Mouse (Mus musculus): ENCODE results near the gene Copz1. TPM values are rescaled to one million over a fixed set of nuclear protein-coding genes. Genes with fewer than 3 reads are reported as not detected.
A peak's percentile ranks its signal among the peaks of the same experiment; 100 is the strongest.

The Copz1 gene
- total RNA-seq, 2 experiments from 2014 or later, result 87.7 to 246 TPM

DNA sequence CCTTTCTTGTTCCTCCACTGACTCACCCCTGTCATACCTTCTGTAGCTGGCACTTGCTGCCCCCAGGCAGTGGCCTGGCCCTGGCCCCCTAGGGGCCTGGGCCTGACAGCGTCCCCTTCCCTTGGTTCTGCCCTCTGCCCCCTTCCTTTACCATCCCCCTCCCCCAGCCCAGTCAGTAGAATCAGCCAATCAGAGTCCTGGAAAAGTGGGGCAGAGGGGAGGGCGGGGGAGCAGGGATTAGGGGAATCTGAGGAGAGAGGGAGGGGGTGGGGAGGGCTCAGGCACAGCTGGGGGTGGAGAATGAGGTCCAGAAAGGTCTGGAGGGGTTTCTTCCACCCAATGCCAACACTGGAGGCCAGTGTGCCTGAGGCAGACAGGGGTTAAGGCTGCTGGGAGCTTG, 61.7 kb downstream of the Copz1 start:
- ATAC-seq (ENCODE audit: poor library complexity, severe bottlenecking), result no peak

DNA sequence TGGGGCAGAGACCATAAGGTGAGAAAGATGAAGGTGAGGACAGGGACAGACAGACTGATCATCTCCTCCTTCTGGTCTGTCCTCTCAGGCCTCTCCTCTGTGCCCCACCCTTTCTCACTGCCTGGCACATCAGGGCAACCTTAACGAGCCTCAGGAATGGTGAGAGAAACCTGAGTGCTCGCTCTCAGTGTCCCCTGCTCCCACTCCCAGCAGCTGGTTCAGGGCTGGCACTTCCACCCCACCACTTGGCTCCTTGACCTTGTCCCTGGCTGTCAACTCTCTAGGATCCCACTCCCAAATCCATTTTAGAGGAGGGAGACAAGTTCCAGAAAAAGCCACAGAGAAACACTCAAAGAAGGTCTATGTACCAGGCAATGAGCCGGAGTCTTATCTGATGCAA, 62.5 kb downstream of the Copz1 start:
- ATAC-seq (ENCODE audit: poor library complexity, severe bottlenecking), result no peak

DNA sequence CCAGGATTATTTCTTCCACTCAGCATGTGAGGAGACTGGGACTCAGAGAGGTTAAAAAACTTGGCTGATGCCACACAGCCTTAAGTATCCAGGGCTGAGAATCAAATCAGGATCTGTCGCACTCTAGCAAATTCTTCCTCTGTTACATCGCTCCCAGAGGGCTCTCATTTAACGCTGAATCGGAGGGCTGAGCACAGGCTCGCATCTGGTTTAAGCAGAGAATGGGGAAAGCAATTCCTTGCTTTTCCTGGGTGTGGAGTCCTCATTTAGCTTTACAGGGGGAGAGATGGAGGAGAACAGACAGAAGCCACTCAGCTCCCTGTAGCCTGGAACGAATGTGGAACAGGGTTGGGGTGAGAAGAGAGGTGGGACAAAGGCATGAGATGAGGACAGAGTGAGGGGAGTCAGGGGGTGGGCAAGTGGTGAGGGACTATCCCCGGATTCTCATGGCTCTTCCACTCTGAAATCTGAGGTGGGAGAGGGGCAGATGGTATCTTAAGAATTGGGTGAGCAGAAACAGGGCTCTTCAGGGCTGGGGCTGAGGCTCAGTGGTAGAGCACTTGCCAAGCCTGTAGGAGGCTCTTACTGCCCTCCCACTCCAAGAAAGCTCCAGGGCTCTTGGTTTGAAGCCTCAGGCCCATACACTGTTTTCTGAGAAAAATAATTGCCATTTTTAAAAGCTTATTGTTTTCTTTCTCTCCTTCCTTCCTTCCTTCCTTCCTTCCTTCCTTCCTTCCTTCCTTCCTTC, 63.1 kb downstream of the Copz1 start:
- no peak for ATAC-seq (ENCODE audit: poor library complexity, severe bottlenecking)

DNA sequence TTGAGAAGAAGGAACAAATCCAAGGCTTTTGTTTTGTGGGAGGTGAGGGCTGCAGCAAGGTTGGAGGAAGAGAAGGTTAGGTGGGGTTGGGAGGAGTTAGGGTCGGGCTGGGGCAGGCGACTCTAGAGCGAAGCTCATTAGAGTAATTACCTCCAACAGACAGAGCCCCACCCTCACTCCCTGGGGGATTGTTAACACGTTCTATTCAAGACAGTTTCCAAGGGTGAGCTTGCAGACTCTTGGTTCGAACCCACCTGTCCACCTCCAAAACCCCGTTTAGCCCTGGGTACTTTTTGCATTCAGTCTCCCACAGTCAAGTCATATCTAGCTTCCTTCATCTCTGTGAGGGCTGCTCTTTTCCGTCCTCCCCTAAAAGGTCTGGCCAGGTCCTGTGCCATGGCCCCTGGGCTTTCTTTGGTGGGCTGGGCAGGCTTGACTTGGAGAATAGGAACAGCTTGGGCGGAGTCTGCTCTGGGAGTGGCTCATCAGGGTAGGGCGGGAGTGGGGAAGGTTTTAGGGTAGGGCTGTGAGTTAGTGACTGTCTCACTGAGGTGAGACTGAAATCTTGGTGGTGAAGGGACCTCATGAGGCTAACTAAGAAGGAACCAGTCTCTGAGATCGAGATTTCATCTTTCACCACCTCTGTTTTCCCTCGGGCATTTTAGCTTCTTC, 64.6 kb downstream of the Copz1 start:
- ATAC-seq (ENCODE audit: poor library complexity, severe bottlenecking), result no peak

DNA sequence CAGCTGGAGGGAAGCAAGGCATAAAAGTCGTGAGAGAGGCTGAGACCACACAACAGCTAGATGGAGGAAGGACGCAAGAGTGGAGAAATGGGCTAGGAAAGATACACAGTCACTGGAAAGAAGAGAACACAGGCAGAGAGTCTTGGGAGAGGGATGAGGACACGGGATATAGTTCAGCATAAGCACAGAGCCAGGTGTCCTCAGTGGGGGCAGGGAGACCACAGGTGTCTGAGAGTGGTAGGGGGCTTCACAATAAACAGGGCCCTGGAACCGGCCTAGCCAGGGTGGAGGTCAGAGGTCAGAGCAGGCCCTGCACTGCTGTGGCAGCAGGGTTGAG, 66.3 kb downstream of the Copz1 start:
- no peak for ATAC-seq (ENCODE audit: poor library complexity, severe bottlenecking)

DNA sequence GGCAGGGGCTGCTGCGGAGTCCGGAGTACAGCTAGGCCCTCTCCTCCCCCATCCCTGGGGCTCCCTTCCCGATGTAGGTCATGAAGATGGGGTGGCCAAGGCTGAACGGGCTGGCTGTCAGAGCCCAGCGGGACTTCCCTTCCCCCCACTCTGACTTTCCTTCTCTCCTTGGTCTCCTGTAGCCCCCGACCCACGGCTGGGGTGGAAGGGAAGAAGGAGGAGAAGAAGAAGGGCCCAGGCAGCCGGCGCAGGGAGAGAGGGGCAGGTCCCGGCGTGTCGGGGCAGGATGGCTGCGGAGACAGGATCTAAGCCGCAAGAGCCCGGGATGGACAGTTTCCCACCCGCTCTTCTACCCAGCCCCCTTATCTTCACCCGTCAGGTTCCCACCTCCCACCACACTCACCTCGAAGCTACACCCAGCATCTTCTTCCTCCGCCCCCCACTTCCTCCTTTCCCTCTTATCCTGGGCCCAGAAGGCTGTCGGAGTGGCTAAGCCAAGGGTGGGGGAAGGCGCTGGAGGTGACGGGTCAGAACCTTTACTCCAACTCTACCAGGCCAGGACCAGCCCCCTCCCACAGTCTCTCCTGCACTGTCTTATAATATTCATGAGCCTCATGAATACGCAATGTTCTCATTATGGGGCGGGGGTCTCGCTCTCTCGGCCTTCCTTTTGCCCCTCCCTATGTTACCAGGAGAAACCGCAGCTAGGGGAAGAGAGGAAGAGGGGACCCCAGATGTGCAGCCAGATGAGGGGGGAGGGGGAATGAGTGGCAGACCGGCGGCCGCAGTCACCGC, 66.8 kb downstream of the Copz1 start:
- peak; percentile 52 for ATAC-seq (ENCODE audit: poor library complexity, severe bottlenecking)

DNA sequence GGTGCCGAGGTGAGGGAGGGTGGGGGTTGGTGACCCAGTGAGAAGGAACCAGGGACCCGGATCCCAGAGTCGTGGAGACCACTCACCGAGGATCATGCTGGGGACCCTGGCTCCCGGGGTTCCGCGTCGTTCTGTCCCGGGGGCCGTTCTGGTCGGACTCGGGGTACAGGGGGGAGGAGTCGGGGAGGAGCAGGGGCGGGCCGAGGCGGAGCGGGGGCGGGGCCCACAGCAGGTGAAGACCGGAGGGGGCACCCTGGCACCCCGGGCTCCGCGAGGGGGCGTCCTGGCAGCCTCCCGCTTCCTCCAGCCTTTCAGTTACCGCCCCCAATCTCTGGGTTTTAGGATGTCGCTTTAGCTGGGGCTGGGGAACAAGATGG, 67.4 kb downstream of the Copz1 start, which contains the start of gene Zfp385a:
Gene Zfp385a, minus strand, starts transcription at position 133 of the 377 bp plus-strand sequence.
- peak; percentile 67 for ATAC-seq (ENCODE audit: poor library complexity, severe bottlenecking)

DNA sequence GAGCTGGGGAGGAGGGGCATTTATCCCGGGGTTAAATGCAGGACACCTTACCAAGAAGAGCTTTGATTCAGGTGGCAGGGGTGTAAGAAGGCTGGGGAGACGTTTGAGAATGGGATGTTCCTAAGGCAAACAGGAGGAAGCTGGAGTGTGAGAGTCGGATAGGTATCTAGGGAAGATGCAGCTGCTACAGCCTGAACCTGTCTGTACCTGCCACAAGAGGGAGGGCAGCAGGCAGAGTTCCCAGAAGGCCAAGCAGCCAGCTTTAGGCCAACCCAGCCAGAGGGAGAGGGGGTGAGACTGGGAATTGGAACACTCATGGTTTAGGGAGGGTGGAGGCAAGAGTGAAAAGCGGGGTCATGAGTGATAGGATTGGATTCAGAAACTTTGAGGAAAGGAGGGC, 68.3 kb downstream of the Copz1 start:
- no peak for ATAC-seq (ENCODE audit: poor library complexity, severe bottlenecking)

DNA sequence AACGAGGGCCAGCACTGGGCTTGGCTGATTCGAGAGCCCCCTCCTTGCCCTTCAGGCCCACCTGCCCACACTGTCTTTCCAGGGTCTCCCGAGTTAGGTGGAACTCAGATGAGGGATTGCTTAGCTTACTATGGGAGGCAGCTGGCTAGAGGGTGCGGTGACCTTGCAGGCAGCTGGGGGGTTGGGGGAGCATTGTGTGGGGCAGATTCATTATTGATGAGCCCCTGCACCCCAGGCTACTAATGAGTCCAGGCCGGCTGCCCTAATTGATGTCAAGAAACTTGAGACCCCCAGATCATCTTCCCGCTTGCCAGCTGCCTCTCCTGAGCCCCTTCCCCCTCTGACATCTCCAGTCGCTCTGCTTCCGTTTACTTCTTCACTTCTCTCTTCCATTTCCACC, 69.0 kb downstream of the Copz1 start:
- no peak for ATAC-seq (ENCODE audit: poor library complexity, severe bottlenecking)

DNA sequence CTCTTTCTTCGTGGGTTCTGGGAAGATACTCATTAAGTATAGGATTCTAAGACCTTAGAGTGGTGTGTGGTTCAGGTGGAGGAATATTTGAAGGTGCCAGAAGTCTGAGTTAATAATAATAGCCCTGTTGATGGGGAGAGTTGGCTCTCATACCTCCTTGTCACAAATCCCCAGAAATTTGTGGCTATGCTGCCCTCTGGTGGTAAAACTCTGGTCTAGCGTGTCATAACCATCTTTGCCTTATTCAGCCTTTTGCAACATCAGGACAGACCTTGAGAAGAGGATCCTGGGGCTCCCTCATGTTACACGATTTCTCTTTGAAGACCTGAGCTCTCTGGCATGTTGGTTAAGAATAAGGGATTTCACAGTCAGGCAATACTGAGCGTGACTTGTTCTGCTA, 69.9 kb downstream of the Copz1 start:
- peak; percentile 48 for ATAC-seq (ENCODE audit: poor library complexity, severe bottlenecking)

DNA sequence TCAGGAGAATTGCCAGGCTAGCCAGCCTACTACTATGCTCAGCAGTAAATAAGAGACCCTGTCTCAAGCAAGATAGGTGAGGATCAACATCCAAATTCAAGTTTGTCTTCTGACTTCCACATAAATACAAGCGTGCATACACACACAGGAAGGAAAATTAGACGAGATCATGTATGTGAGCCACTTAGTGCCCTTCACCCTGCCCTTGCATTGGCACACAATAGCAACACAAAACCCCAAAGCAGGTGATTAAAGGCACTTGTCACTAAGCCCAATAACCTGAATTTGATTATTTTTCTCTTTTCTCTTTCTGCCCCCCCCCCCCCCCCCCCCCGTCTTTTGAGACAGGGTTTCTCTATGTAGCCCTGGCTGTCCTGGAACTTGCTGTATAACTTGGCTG, 70.5 kb downstream of the Copz1 start:
- ATAC-seq (ENCODE audit: poor library complexity, severe bottlenecking), result no peak

DNA sequence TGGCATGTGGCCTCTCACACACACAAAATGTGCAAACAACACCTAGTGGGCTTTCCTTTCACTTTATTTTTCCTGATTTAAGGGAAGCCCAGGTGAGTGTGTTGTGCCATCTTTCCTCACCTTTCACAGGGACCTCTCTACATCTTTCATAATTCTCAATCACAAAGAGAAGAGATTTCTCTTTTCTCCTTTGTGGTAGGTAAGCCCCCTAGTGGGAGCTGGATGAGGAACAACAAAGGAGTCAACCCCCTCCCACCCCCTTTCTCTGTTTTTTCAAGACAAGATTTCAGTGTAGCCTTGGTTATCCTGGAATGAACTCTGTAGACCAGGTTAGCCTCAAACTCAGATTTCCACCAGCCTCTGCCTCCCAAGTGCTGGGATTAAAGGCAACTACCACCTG, 71.0 kb downstream of the Copz1 start:
- ATAC-seq (ENCODE audit: poor library complexity, severe bottlenecking), result no peak

DNA sequence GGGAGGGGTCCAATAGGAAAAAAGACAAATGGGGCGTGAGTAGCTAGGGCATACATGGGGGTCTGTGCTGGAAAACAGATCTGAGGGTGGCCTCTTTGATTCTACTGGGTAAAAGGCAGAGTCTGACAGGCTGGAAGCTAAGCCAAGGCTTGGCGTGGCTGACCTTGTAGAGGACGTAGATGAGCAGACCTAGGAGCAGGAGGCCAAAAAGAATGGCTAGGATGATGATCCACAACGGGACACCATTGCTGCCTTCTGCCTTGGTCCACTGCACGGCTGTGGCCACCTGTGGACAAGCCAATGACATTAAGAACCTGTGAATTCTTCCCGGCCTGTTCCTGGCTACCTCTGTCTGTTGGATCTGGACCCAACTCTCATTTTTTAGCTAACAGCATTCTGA, 73.3 kb downstream of the Copz1 start:
- ATAC-seq (ENCODE audit: poor library complexity, severe bottlenecking), result no peak

DNA sequence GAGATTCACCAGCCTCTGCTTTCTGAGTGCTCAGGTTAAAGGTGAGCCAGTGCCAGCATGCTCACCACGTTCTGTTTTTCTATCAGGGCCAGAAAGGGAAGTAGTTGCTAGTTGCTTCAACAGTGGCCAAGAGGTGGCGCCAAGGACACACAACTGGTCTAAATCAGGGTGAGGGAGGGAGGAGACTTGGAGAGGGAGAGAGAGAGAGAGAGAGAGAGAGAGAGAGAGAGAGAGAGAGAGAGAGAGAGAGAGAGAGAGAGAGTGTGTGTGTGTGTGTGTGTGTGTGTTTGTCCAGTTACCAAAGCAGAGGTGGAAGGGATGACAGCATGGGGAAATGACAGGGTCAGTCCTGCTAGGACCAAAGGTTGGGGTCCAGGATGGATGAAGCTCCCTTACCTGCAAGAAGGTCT, 74.8 kb downstream of the Copz1 start:
- peak; percentile 92 for ATAC-seq (ENCODE audit: poor library complexity, severe bottlenecking)

Other genes with a start within 250 kb of the Copz1 start
- gene Smug1, start 105.6 kb upstream of the Copz1 start, total RNA-seq (2015), result 2.8 and 3.9 TPM in 2 replicates
- 3.3 and 3.8 TPM in 2 replicates for gene Smug1, start 105.6 kb upstream of the Copz1 start, total RNA-seq (2017)
- gene Cbx5, start 32.9 kb upstream of the Copz1 start, total RNA-seq (2015), result 56.0 and 60.5 TPM in 2 replicates
- gene Cbx5, start 32.9 kb upstream of the Copz1 start, total RNA-seq (2017), result 113 and 133 TPM in 2 replicates
- gene Hnrnpa1, start 32.3 kb upstream of the Copz1 start, total RNA-seq (2015), result 320 and 365 TPM in 2 replicates
- 765 and 767 TPM in 2 replicates for gene Hnrnpa1, start 32.3 kb upstream of the Copz1 start, total RNA-seq (2017)
- 205 and 258 TPM in 2 replicates for gene Nfe2, start 14.3 kb upstream of the Copz1 start, total RNA-seq (2015)
- gene Nfe2, start 14.3 kb upstream of the Copz1 start, total RNA-seq (2017), result 218 and 249 TPM in 2 replicates
- 2.9 and 3.8 TPM in 2 replicates for gene Gpr84, start 37.9 kb downstream of the Copz1 start, total RNA-seq (2015)
- gene Gpr84, start 37.9 kb downstream of the Copz1 start, total RNA-seq (2017), result 1.7 and 3.3 TPM in 2 replicates
- gene Zfp385a, start 67.4 kb downstream of the Copz1 start, total RNA-seq (2015), result 35.8 and 40.1 TPM in 2 replicates
- gene Zfp385a, start 67.4 kb downstream of the Copz1 start, total RNA-seq (2017), result 6.8 and 9.4 TPM in 2 replicates
- 18.4 and 21.4 TPM in 2 replicates for gene Itga5, start 94.0 kb downstream of the Copz1 start, total RNA-seq (2015)
- 8.3 and 9.5 TPM in 2 replicates for gene Itga5, start 94.0 kb downstream of the Copz1 start, total RNA-seq (2017)
- gene Gtsf1, start 157.8 kb downstream of the Copz1 start, total RNA-seq (2015), result 4.4 and 6.8 TPM in 2 replicates
- gene Gtsf1, start 157.8 kb downstream of the Copz1 start, total RNA-seq (2017), result 1.3 and 1.5 TPM in 2 replicates
- gene Gtsf2, start 175.8 kb downstream of the Copz1 start, total RNA-seq (2015), result not detected in 2 replicates
- not detected in 2 replicates for gene Gtsf2, start 175.8 kb downstream of the Copz1 start, total RNA-seq (2017)
- 133 and 136 TPM in 2 replicates for gene Nckap1l, start 181.1 kb downstream of the Copz1 start, total RNA-seq (2015)
- 191 and 203 TPM in 2 replicates for gene Nckap1l, start 181.1 kb downstream of the Copz1 start, total RNA-seq (2017)
- gene Pde1b, start 230.3 kb downstream of the Copz1 start, total RNA-seq (2015), result 13.2 and 16.8 TPM in 2 replicates
- gene Pde1b, start 230.3 kb downstream of the Copz1 start, total RNA-seq (2017), result 8.2 and 12.9 TPM in 2 replicates